Mouse (Mus musculus) limb, embryonic 14.5 days (tissue): ENCODE data around the gene Skiv2l. TPM values are rescaled to one million over a fixed set of nuclear protein-coding genes. Genes with fewer than 3 reads are reported as not detected.

Experiments used
- ATAC-seq: fragments of 200-750 bp; cut with Nextera tagmentation; 2 replicates; pipeline ENCODE4 v1.8.0; 2017; ENCODE audit warnings: low read depth, moderate number of reproducible peaks, moderate TSS enrichment; ENCODE audit not compliant: low FRiP score
- DNase-seq: peaks from one replicate; pipeline ENCODE4 v3.0.0-alpha.2; 2015; ENCODE audit warnings: low spot score
- H3K27ac ChIP-seq: fragments of 300-500 bp; sonication (generic); replicated peaks from 2 replicates; pipeline ENCODE4 v1.5.1; 2014; ENCODE audit warnings: low read depth, mild to moderate bottlenecking, low read length, moderate library complexity, mixed read lengths
- H3K27me3 ChIP-seq: fragments of 300-500 bp; sonication (generic); 2 replicates; pipeline ENCODE4 v1.6.1; 2014; ENCODE audit warnings: low read length, mixed read lengths; ENCODE audit not compliant: control insufficient read depth, insufficient read depth
- H3K36me3 ChIP-seq: fragments of 300-500 bp; sonication (generic); 2 replicates; pipeline ENCODE4 v1.6.1; 2014; ENCODE audit warnings: mild to moderate bottlenecking, low read length, moderate library complexity, mixed read lengths; ENCODE audit not compliant: control insufficient read depth, insufficient read depth
- H3K4me1 ChIP-seq: fragments of 300-500 bp; sonication (generic); 2 replicates; pipeline ENCODE4 v1.6.1; 2014; ENCODE audit warnings: antibody characterized with exemption, low read length, mixed read lengths; ENCODE audit not compliant: control insufficient read depth, insufficient read depth
- H3K4me2 ChIP-seq: fragments of 300-500 bp; sonication (generic); replicated peaks from 2 replicates; pipeline ENCODE4 v1.6.1; 2014; ENCODE audit warnings: low read depth, mild to moderate bottlenecking, low read length, moderate library complexity; ENCODE audit not compliant: severe bottlenecking
- H3K4me3 ChIP-seq: fragments of 300-500 bp; sonication (generic); replicated peaks from 2 replicates; pipeline ENCODE4 v1.5.1; 2014; ENCODE audit warnings: low read length
- H3K9ac ChIP-seq: fragments of 300-500 bp; sonication (generic); 2 replicates; pipeline ENCODE4 v1.6.1; 2014; ENCODE audit warnings: mild to moderate bottlenecking, low read depth, low read length, moderate library complexity; ENCODE audit not compliant: severe bottlenecking
- H3K9me3 ChIP-seq: fragments of 300-500 bp; sonication (generic); 2 replicates; pipeline ENCODE4 v1.6.1; 2016; ENCODE audit warnings: low read length; ENCODE audit not compliant: control insufficient read depth
- POLR2A ChIP-seq: fragments of 200-500 bp; IDR thresholded peaks from 2 replicates; pipeline ENCODE4 v1.8.0; 2012; ENCODE audit warnings: inconsistent platforms, mild to moderate bottlenecking, moderate library complexity, borderline replicate concordance; ENCODE audit not compliant: insufficient read depth, insufficient read length; ENCODE audit errors: extremely low read depth
- WGBS: fragments of 180-500 bp; shearing (Covaris S2); extraction: QIAGEN DNeasy Blood & Tissue Kit; methylation state at CpG from one replicate; pipeline ENCODE4 v1.1.7; 2014; 5-methylcytosine and 5-hydroxymethylcytosine counted together
- polyA plus RNA-seq, 2 experiments: library from polyadenylated mRNA; depleted of rRNA in 1 of 2; stranded (reverse) in 1 of 2; unstranded in 1 of 2; fragments of >200 nt; fragmentation: Nextera tagmentation in 1 of 2; extraction: Ambion mirVana in 1 of 2; gene quantifications; 2 replicates each; pipeline versions ENCODE4 v1.2.1 to v1.2.3; 2012 to 2014

Skiv2l gene
- polyA plus RNA-seq, 2 experiments: 43.5 to 75.8 TPM

DNA sequence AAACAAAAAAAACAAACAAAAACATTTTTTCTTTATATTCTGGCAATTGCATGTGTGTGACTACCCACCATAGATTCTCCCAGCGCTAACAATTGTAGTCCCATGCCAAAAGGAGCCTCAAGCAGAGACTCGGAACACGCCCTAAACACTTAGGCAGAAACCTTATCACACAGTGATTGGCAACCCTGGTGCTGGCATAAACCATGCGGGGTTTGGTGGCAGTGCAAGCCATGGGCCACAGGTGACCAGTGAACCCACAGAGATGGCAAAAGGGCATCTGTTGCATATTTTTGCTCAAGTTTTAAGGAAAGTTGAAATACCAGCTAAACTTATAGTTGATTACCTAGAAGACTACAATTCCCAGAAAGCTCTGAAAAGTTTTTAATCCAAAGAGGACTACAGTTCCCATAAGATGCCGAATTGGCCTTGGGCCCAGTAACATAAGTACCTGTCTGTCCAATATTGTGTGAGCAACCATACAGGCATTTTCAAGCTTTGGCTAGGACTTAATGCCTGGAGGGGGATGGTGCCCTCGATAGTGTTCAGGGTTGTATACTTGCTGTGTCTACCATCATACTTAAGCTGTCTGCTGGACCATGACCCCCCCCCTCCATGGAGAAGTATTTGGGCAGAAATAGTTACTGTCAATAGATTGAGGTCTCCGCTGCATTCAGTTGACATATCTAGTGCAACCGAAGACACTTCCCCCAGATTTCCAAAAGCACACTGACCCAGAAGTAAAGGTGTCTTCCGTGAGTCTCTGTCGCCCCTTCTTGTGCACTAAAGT lies 47.6 kb upstream of the Skiv2l start:
- peak overlapping the region; percentile 91 for H3K9ac ChIP-seq
- no peaks in the 10 kb centered on the region for H3K9me3 ChIP-seq
- 22% methylated on average over 10 of the region's 10 CpGs for WGBS
- peak overlapping the region; percentile 84 for H3K4me2 ChIP-seq
- ATAC-seq (no peak), DNase-seq (peak; percentile 85)
- TF ChIP-seq POLR2A: no peak
- H3K4me1 ChIP-seq: peaks cover 30% of the 10 kb centered on the region
- H3K36me3 ChIP-seq: peaks cover 19% of the 10 kb centered on the region
- peak overlapping the region; percentile 87 for H3K4me3 ChIP-seq
- H3K27me3 ChIP-seq: no peaks in the 10 kb centered on the region
- H3K27ac ChIP-seq: peak overlapping the region; percentile 94

DNA sequence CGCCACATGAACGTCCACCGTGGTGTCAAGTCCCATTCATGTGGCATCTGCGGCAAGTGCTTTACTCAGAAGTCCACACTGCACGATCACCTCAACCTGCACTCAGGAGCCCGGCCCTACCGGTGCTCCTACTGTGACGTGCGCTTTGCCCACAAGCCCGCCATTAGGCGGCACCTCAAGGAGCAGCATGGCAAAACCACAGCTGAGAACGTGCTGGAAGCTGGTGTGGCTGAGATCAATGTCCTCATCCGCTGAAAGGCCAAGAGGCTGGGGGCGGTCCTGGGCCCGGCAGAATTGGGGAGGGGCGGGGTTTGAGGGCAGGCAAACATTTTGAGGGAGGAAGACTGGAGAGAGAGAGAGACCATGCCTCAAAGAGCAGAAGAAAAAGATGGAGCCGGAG lies 46.4 kb upstream of the Skiv2l start:
- Histone ChIP-seq H3K9me3 (no peaks in the 10 kb centered on the region), H3K9ac (no peak overlapping the region), H3K36me3 (peaks cover 9% of the 10 kb centered on the region), H3K4me3 (0 out of 2 replicates have a peak overlapping the region, but pooled peaks have one; percentile 2), H3K4me1 (peaks cover 30% of the 10 kb centered on the region), H3K4me2 (no peak overlapping the region), H3K27ac (no peak overlapping the region), H3K27me3 (no peaks in the 10 kb centered on the region)
- WGBS: 86% methylated on average over 17 of the region's 17 CpGs
- TF ChIP-seq POLR2A: no peak
- DNase-seq (no peak), ATAC-seq (no peak)

DNA sequence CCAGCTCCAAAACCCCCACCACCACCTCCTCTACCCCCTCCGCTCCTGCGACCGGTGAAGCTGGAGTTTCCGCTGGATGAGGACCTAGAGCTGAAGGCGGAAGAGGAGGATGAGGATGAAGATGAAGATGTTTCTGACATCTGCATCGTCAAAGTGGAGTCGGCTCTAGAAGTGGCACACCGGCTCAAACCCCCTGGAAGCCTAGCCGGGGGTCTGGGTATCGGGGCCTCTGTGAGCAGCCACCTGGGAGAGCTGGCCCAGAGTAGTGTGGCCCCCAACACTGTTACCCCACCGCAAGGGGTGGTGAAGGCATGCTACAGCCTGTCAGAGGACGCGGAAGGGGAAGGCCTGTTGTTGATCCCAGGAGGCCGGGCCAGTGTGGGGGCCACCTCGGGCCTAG lies 45.7 kb upstream of the Skiv2l start:
- H3K27me3 ChIP-seq: no peaks in the 10 kb centered on the region
- no peaks in the 10 kb centered on the region for H3K9me3 ChIP-seq
- DNase-seq: no peak
- peaks cover 30% of the 10 kb centered on the region for H3K4me1 ChIP-seq
- ATAC-seq: no peak
- H3K4me3 ChIP-seq: peak overlapping the region; percentile 78
- H3K9ac ChIP-seq: no peak overlapping the region; the same call in 1 of the 2 replicates
- no peak for TF ChIP-seq POLR2A
- H3K4me2 ChIP-seq: peak overlapping the region; percentile 87
- WGBS: 88% methylated on average over 15 of the region's 15 CpGs
- peaks cover 8% of the 10 kb centered on the region for H3K36me3 ChIP-seq
- peak overlapping the region; percentile 86 for H3K27ac ChIP-seq

DNA sequence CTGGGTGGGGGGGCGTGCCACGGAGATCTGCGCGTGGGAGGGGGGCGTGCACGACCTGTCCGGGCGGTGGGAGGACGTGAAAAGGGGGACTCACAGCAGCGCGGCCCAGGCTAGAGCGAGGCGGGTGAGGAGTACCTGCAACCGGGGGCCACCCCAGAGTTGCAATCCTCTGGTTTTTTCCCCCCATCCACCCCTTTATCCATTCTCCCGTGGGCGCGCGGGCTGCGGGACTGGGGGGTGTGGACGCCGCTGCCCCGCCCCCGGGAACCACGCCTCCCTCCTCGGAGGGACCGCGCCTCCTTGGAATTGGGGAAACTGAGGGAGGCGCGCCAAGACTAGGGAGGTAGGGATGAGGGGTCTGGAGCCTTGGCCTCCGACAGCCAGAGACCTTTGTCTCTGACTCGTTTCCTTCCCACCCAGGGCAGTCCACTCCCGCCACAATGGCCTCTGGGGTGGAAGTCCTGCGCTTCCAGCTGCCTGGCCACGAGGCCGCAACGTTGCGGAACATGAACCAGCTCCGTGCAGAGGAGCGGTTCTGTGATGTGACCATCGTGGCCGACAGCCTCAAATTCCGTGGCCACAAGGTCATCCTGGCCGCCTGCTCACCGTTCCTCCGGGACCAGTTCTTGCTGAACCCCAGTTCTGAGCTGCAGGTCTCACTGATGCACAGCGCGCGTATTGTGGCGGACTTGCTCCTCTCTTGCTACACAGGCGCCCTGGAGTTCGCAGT lies 45.0 kb upstream of the Skiv2l start:
- DNase-seq: peak; percentile 33
- WGBS: 14% methylated on average over 37 of the region's 51 CpGs
- Histone ChIP-seq H3K27ac (peak overlapping the region; percentile 86), H3K9ac (peak overlapping the region; percentile 86), H3K27me3 (no peaks in the 10 kb centered on the region), H3K36me3 (peaks cover 8% of the 10 kb centered on the region), H3K4me3 (peak overlapping the region; percentile 78), H3K9me3 (no peaks in the 10 kb centered on the region), H3K4me2 (peak overlapping the region; percentile 87), H3K4me1 (peaks cover 26% of the 10 kb centered on the region)
- TF ChIP-seq POLR2A: 0 out of 2 replicates have a peak, but pooled peaks have one; percentile 3
- ATAC-seq: peak; percentile 10

DNA sequence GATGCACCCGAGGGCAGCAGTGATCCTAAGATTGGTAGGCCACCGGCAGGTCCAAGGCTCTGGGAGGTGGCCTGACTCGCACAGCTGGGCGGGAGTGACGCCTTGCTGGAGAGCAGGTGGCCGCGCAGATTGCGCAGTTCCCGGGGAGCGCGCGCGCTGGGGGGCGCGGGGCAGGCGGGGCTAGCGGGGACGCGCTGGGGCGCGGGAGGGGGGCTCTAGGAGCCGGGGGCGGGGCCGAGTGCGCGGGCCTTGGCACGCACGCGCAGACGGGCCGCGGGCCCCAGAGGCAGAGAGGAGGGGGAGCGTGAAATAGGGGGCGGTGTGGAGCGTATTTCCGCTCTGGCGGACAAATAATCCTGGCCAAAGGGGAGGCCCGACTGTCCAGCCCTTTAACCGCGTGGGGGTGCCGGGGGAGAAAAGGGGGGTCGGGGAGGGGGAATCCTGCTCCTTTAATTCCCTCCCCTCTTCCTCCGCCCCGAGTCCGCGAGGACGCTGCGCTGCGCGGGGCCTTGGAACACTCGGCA lies 44.1 kb upstream of the Skiv2l start:
- Histone ChIP-seq H3K27ac (peak overlapping the region; percentile 86), H3K36me3 (peaks cover 8% of the 10 kb centered on the region), H3K4me3 (peak overlapping the region; percentile 78), H3K4me1 (peaks cover 26% of the 10 kb centered on the region), H3K4me2 (peak overlapping the region; percentile 87), H3K9me3 (no peaks in the 10 kb centered on the region), H3K9ac (peak overlapping the region; percentile 86), H3K27me3 (no peaks in the 10 kb centered on the region)
- DNase-seq: peak; percentile 97
- WGBS: 0% methylated on average over 19 of the region's 51 CpGs
- peak; percentile 89 for ATAC-seq
- 0 out of 2 replicates have a peak, but pooled peaks have one; percentile 29 for TF ChIP-seq POLR2A
